Mouse (Mus musculus) neutrophil, adult 65 days (primary cell): Measurements from ENCODE around the gene Cyp4f14. TPM values are rescaled to one million over a fixed set of nuclear protein-coding genes. Genes with fewer than 3 reads are reported as not detected.

Experiments
- total RNA-seq: library from RNA; stranded (reverse); gene quantifications from 2 replicates; pipeline ENCODE4 v1.2.4, GENCODE M21; 2023

The Cyp4f14 gene
- not detected in 2 replicates for total RNA-seq

DNA sequence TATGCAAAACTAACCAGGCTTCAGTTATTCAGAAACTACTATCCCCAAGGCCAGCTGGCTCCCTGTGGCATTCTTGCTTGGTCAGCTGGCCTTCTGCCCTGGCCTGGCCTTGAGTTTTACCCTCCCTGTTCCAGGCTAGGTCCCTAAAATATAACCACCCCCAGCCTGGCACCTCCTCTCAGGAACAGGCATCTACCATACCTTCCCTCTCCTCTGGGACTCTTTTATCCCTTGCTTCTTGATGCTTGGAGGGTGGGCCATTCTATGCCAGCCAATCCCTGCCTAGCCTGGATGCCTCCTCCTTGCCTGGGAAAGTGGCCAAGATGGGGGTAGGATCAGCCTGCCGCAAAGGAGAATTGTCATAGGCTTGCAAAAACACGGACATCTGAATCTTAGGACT, at the start of gene Cyp4f14:
Cyp4f14 (minus strand) TSS at position 212 of the 400 bp plus-strand sequence.

DNA sequence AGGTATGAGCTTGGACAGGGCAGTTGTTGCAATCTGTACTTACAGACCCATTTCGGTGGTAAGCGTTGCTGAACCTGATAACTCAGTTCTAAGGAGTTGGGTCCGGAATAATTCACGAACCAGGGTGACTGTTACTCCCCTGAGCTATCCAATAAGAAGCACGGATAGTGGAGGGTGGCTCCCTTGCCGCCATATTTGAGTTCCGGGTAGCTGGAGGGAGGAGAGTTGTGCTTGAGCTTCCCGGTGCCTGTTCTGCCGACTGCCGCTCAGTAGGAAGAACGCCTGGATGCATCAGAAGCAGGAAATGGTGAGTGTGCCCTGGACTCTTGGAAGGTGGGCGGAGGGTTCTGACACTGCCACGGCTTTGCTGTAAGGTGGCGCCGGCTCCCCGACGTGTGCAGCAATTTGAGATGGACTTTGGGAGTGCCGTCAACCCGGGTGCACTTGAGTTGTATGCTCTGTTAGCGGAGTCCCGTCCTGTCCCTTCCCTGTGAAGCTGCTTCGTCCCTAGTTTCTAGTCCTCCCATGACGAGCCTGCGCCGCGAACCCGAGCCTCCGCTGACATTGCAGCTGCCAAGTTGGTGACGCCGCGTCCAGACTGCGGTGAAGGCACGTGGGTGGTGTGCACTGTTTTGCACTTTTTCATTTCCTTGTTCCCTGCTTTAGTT, 48.6 kb upstream of the Cyp4f14 start, which contains the start of gene Zfp472:
Zfp472 (plus strand) TSS at position 192 of the 668 bp plus-strand sequence.

DNA sequence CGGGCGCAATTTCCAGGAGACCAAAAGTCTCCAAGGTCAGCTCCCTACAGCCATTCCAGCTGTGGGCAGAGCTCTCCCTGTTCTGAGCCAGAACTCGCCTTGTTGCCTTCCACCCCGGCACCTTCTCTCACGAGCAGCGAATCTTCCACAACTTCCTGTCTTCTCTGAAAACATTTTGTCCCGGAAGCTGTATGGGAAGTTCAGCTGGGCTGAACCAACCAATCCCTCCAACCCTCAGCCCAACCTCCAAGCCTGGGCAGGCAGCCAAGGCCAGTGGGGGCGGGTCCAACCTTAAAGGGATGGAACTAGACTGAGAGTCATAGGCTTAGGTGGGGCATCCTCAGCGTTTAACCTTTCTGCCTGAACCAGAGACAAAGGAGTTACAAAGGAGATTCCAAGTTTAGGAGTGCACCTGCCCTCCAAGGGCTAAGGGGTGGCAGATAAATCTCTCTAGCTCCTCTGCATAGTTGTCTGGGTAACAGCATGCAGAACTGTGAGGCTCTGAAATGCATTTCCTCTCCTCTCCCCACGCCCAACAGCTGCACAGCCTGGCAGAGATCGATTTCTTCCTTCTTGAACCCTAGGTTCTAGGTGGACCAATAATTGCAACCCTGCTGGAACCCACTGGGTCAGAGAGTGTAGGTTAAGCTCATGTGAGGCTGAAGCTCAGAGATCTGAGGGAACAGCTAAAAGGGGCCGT, 30.2 kb upstream of the Cyp4f14 start, which contains the start of gene Cyp4f13:
Cyp4f13 (minus strand) TSS at position 188 of the 700 bp plus-strand sequence.

DNA sequence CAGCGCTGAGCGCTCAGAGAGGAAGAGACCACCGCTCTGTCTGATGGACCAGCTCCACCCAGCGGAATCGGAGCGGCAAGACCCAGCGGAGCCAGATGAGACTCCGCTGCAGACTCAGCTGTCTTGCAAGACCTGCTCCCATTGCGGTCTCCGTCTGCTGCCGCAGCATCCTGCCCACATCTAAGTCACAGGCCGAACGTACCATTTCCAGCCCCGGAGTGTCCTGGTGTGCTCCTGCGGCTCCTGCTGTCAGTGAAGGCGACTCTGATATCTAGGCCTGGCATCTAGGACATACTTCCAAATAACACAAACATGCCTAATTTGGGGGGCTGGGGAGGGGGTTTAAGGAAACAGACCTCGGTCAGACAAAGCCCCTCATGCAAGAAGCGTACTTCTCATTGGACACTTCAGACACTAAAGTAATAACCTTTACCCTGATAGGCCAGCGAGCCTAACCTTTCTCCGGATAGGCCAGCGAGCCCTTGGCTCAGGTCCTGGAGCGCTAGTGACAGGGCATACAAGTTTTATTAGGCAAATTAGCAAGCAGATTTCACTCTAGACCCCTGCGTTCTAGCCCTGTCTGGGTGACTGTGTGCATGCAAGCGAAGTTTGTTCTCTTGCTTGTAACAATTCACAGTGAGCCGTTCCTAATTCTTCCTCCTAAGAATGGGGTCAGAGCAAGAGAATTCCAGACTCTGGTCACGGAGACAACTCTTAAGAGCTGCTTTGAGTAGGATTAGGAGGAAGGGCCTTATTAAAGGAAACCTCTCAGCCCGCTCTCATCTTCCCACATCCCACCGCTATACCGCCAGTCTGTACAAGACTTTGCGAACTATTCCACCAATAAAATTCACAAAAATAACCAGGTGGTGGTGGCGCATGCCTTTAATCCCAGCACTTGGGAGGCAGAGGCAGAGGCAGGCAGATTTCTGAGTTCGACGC, 25.6 kb downstream of the Cyp4f14 start, which contains the start of gene Zfp870:
Zfp870 (minus strand) TSS at position 404 of the 942 bp plus-strand sequence.

Other genes with a start within 250 kb of the Cyp4f14 start
- gene Cyp4f15, start 231.7 kb downstream of the Cyp4f14 start, total RNA-seq, result not detected in 2 replicates
- gene Zfp871, start 129.1 kb downstream of the Cyp4f14 start, total RNA-seq, result 74.6 and 114 TPM in 2 replicates
- gene Zfp811, start 107.4 kb downstream of the Cyp4f14 start, total RNA-seq, result not detected in 2 replicates
- 0.79 and 1.3 TPM in 2 replicates for gene Zfp799, start 87.1 kb downstream of the Cyp4f14 start, total RNA-seq
- gene Zfp870, start 25.7 kb downstream of the Cyp4f14 start, total RNA-seq, result 0.34 and 0.73 TPM in 2 replicates
- 63.2 and 86.6 TPM in 2 replicates for gene Cyp4f13, start 30.1 kb upstream of the Cyp4f14 start, total RNA-seq
- 13.3 and 18.4 TPM in 2 replicates for gene Zfp472, start 48.5 kb upstream of the Cyp4f14 start, total RNA-seq
- 3.8 and 4.6 TPM in 2 replicates for gene Zfp952, start 75.8 kb upstream of the Cyp4f14 start, total RNA-seq
- 0.60 and 0.82 TPM in 2 replicates for gene Zfp763, start 116.1 kb upstream of the Cyp4f14 start, total RNA-seq
- gene 4921501E09Rik, start 150.7 kb upstream of the Cyp4f14 start, total RNA-seq, result not detected in 2 replicates
- 0.23 and 0.85 TPM in 2 replicates for gene Zfp563, start 172.0 kb upstream of the Cyp4f14 start, total RNA-seq
- gene Morc2b, start 222.3 kb upstream of the Cyp4f14 start, total RNA-seq, result not detected in 2 replicates